Mouse (Mus musculus): ENCODE results near the gene Aebp1. TPM values are rescaled to one million over a fixed set of nuclear protein-coding genes. Genes with fewer than 3 reads are reported as not detected.

Gene Aebp1
- polyA plus RNA-seq, 1 experiment: 103 TPM

DNA sequence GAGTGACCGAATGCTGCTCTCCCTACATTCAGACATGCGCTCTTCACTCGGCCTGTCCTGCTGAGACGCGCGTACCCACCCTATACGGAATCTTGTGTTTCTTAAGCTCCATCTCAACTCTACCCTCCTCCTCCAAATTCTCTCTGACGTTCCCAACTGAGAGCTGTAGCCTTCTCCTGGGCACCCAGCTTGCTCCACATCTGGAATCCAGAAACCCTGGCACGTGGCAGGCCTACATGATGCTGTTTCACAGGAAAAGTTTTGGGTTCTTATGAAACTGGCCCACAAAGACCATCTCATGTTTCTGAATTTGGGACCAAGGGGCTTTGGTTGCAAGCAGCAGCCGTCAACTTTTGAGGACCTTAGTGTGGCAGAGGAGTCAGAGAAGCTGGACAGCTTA, 37.5 kb downstream of the Aebp1 start:
- TF ChIP-seq REST (IDR thresholded peaks at IDR 0.05; ENCODE audit: insufficient read depth, insufficient read length) (no peak), CEBPB (IDR thresholded peaks at IDR 0.05; ENCODE audit: insufficient read depth, poor library complexity, severe bottlenecking) (no peak), POLR2A (IDR thresholded peaks at IDR 0.05; ENCODE audit: insufficient read length, low read depth) (no peak), MYOD1 (IDR thresholded peaks at IDR 0.05; ENCODE audit: control insufficient read depth in 1 of 3, insufficient read length in 2 of 3, low read depth in 2 of 3) (no peak), SRF (IDR thresholded peaks at IDR 0.05; ENCODE audit: control insufficient read depth, insufficient read length, low read depth) (no peak), TCF3 (IDR thresholded peaks at IDR 0.05; ENCODE audit: insufficient read length, low read depth) (no peak)
- no peak overlapping the region for H3ac ChIP-seq (ENCODE audit: control insufficient read depth, insufficient read length)
- no peak overlapping the region for H3K4me3 ChIP-seq
- no peaks in the 10 kb centered on the region for H3K36me3 ChIP-seq (ENCODE audit: control insufficient read depth, insufficient read depth)
- no peak overlapping the region for H3K4me2 ChIP-seq (ENCODE audit: low read depth)
- H3K79me2 ChIP-seq (ENCODE audit: control insufficient read depth, insufficient read depth): no peaks in the 10 kb centered on the region
- peaks cover 10% of the 10 kb centered on the region for H3K27me3 ChIP-seq (ENCODE audit: control insufficient read depth, insufficient read depth, insufficient read length)

DNA sequence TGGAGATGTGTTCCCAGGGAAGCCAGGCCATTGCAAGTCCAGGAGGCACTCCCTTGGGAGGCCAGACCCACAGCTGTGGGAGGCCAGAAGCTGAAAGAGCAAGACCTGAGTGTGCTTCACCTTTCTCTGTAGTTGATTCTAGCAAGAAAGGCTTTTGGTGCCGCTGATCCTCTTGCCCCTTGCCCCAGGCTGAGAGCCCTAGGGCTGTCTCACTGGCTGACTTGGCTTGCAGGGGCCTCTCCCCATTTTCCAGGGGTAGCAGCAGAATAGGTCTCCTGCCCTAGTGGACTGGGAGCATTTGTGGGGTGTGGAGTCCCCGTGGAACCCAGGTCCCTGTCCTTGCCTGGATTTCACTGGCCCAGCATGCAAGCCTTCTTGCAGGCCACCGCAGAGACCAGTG, 39.6 kb downstream of the Aebp1 start:
- TF ChIP-seq TCF12 (IDR thresholded peaks at IDR 0.05; ENCODE audit: insufficient read depth, poor library complexity, severe bottlenecking): no peak
- no peak for TF ChIP-seq POLR2AphosphoS2 (IDR thresholded peaks at IDR 0.05; ENCODE audit: insufficient read length, low read depth)
- TF ChIP-seq REST (IDR thresholded peaks at IDR 0.05; ENCODE audit: insufficient read depth, insufficient read length): no peak
- TF ChIP-seq TCF3 (IDR thresholded peaks at IDR 0.05; ENCODE audit: insufficient read length, low read depth): no peak
- no peak for TF ChIP-seq MYOD1 (IDR thresholded peaks at IDR 0.05; ENCODE audit: control insufficient read depth in 1 of 3, insufficient read length in 2 of 3, low read depth in 2 of 3)
- no peak for TF ChIP-seq E2F4 (IDR thresholded peaks at IDR 0.05; ENCODE audit: insufficient read depth)
- TF ChIP-seq USF1 (IDR thresholded peaks at IDR 0.05; ENCODE audit: low read depth): no peak
- TF ChIP-seq CEBPB (IDR thresholded peaks at IDR 0.05; ENCODE audit: insufficient read depth, poor library complexity, severe bottlenecking): no peak
- TF ChIP-seq SRF (IDR thresholded peaks at IDR 0.05; ENCODE audit: control insufficient read depth, insufficient read length, low read depth): no peak
- no peak for TF ChIP-seq MYOG (IDR thresholded peaks at IDR 0.05; ENCODE audit: control insufficient read depth in 1 of 3, insufficient read depth in 1 of 3, insufficient read length in 2 of 3, low read depth in 2 of 3)
- no peak for TF ChIP-seq POLR2A (IDR thresholded peaks at IDR 0.05; ENCODE audit: insufficient read length, low read depth)
- no peak for TF ChIP-seq MAX (IDR thresholded peaks at IDR 0.05; ENCODE audit: low read depth)
- Histone ChIP-seq H3K79me2 (ENCODE audit: control insufficient read depth, insufficient read depth) (no peaks in the 10 kb centered on the region), H3K36me3 (ENCODE audit: control insufficient read depth, insufficient read depth) (no peaks in the 10 kb centered on the region)

DNA sequence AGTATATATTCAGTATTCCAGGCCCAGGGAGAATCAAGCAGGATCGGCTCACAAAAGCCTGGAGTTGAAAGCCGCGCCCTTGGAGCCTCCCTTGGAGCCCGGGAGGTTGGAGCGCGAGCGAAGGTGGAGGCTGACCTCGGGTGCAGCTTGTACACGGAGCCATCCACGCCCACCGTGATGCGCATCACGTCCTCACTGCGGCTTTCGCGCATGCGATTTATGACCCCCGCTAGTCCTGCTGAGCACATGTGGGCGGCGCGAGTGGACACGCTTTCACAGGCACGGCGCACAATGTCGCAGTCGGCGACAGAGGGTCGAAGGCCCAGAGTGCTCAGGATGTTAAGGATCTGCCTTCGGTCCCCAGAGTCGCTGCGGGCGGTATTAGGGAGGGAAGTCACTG, 40.2 kb downstream of the Aebp1 start:
- peaks cover 10% of the 10 kb centered on the region for H3K27me3 ChIP-seq (ENCODE audit: control insufficient read depth, insufficient read depth, insufficient read length)
- H3ac ChIP-seq (ENCODE audit: control insufficient read depth, insufficient read length): no peak overlapping the region

More for the DNA sequence above, 39.6 kb downstream of the Aebp1 start:
- Histone ChIP-seq H3K4me3 (no peak overlapping the region), H3K4me2 (ENCODE audit: low read depth) (no peak overlapping the region), H3K27me3 (ENCODE audit: control insufficient read depth, insufficient read depth, insufficient read length) (peaks cover 10% of the 10 kb centered on the region), H3ac (ENCODE audit: control insufficient read depth, insufficient read length) (no peak overlapping the region)

DNA sequence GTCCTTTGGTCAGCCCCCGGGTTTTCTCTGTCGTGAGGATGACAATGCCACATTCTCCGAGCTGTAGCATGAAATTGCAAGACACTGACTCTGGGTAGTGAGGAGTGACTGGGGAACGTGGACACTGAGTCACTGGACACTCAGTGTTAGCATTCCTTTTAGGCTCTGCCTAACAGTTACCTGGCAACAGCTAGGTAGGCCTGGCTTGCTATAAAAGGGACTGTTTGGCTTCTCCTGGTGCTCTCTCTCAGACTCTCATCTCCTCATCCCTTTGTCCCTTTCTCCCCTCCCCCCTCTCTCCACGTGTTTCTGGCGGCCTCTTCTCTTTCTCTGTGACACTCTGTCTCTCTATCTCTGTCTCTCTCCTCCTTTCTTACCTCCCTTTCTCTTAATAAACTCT, 40.6 kb downstream of the Aebp1 start:
- H3K4me3 ChIP-seq: no peak overlapping the region
- no peak overlapping the region for H3K4me2 ChIP-seq (ENCODE audit: low read depth)
- H3K27me3 ChIP-seq (ENCODE audit: control insufficient read depth, insufficient read depth, insufficient read length): peaks cover 10% of the 10 kb centered on the region
- H3ac ChIP-seq (ENCODE audit: control insufficient read depth, insufficient read length): no peak overlapping the region
- no peak for TF ChIP-seq MYOG (IDR thresholded peaks at IDR 0.05; ENCODE audit: control insufficient read depth in 1 of 3, insufficient read depth in 1 of 3, insufficient read length in 2 of 3, low read depth in 2 of 3)
- TF ChIP-seq REST (IDR thresholded peaks at IDR 0.05; ENCODE audit: insufficient read depth, insufficient read length): no peak
- TF ChIP-seq MYOD1 (IDR thresholded peaks at IDR 0.05; ENCODE audit: control insufficient read depth in 1 of 3, insufficient read length in 2 of 3, low read depth in 2 of 3): no peak
- TF ChIP-seq TCF3 (IDR thresholded peaks at IDR 0.05; ENCODE audit: insufficient read length, low read depth): no peak
- TF ChIP-seq USF1 (IDR thresholded peaks at IDR 0.05; ENCODE audit: low read depth): no peak
- TF ChIP-seq POLR2A (IDR thresholded peaks at IDR 0.05; ENCODE audit: insufficient read length, low read depth): no peak
- TF ChIP-seq SRF (IDR thresholded peaks at IDR 0.05; ENCODE audit: control insufficient read depth, insufficient read length, low read depth): no peak
- no peaks in the 10 kb centered on the region for H3K79me2 ChIP-seq (ENCODE audit: control insufficient read depth, insufficient read depth)
- no peaks in the 10 kb centered on the region for H3K36me3 ChIP-seq (ENCODE audit: control insufficient read depth, insufficient read depth)

More for the DNA sequence above, 40.2 kb downstream of the Aebp1 start:
- no peaks in the 10 kb centered on the region for H3K79me2 ChIP-seq (ENCODE audit: control insufficient read depth, insufficient read depth)
- no peak overlapping the region for H3K4me2 ChIP-seq (ENCODE audit: low read depth)
- H3K36me3 ChIP-seq (ENCODE audit: control insufficient read depth, insufficient read depth): no peaks in the 10 kb centered on the region
- H3K4me3 ChIP-seq: no peak overlapping the region
- TF ChIP-seq POLR2AphosphoS2 (IDR thresholded peaks at IDR 0.05; ENCODE audit: insufficient read length, low read depth): no peak
- TF ChIP-seq MYOG (IDR thresholded peaks at IDR 0.05; ENCODE audit: control insufficient read depth in 1 of 3, insufficient read depth in 1 of 3, insufficient read length in 2 of 3, low read depth in 2 of 3): no peak
- no peak for TF ChIP-seq TCF3 (IDR thresholded peaks at IDR 0.05; ENCODE audit: insufficient read length, low read depth)
- no peak for TF ChIP-seq REST (IDR thresholded peaks at IDR 0.05; ENCODE audit: insufficient read depth, insufficient read length)
- TF ChIP-seq E2F4 (IDR thresholded peaks at IDR 0.05; ENCODE audit: insufficient read depth): no peak
- TF ChIP-seq CEBPB (IDR thresholded peaks at IDR 0.05; ENCODE audit: insufficient read depth, poor library complexity, severe bottlenecking): no peak
- TF ChIP-seq POLR2A (IDR thresholded peaks at IDR 0.05; ENCODE audit: insufficient read length, low read depth): no peak
- TF ChIP-seq SRF (IDR thresholded peaks at IDR 0.05; ENCODE audit: control insufficient read depth, insufficient read length, low read depth): no peak
- no peak for TF ChIP-seq MAX (IDR thresholded peaks at IDR 0.05; ENCODE audit: low read depth)
- TF ChIP-seq MYOD1 (IDR thresholded peaks at IDR 0.05; ENCODE audit: control insufficient read depth in 1 of 3, insufficient read length in 2 of 3, low read depth in 2 of 3): no peak
- no peak for TF ChIP-seq USF1 (IDR thresholded peaks at IDR 0.05; ENCODE audit: low read depth)
- no peak for TF ChIP-seq TCF12 (IDR thresholded peaks at IDR 0.05; ENCODE audit: insufficient read depth, poor library complexity, severe bottlenecking)

GRCm38 (mm10) chr11:5903844-5904243, 42.1 kb downstream of the Aebp1 start:
- Histone ChIP-seq H3ac (ENCODE audit: control insufficient read depth, insufficient read length) (no peak overlapping the region), H3K4me3 (no peak overlapping the region), H3K4me2 (ENCODE audit: low read depth) (no peak overlapping the region), H3K36me3 (ENCODE audit: control insufficient read depth, insufficient read depth) (no peaks in the 10 kb centered on the region), H3K27me3 (ENCODE audit: control insufficient read depth, insufficient read depth, insufficient read length) (peaks cover 10% of the 10 kb centered on the region), H3K79me2 (ENCODE audit: control insufficient read depth, insufficient read depth) (no peaks in the 10 kb centered on the region)
- TF ChIP-seq REST (IDR thresholded peaks at IDR 0.05; ENCODE audit: insufficient read depth, insufficient read length) (no peak), MAX (IDR thresholded peaks at IDR 0.05; ENCODE audit: low read depth) (no peak), SRF (IDR thresholded peaks at IDR 0.05; ENCODE audit: control insufficient read depth, insufficient read length, low read depth) (no peak), CEBPB (IDR thresholded peaks at IDR 0.05; ENCODE audit: insufficient read depth, poor library complexity, severe bottlenecking) (no peak), MYOD1 (IDR thresholded peaks at IDR 0.05; ENCODE audit: control insufficient read depth in 1 of 3, insufficient read length in 2 of 3, low read depth in 2 of 3) (no peak), USF1 (IDR thresholded peaks at IDR 0.05; ENCODE audit: low read depth) (no peak), MYOG (IDR thresholded peaks at IDR 0.05; ENCODE audit: control insufficient read depth in 1 of 3, insufficient read depth in 1 of 3, insufficient read length in 2 of 3, low read depth in 2 of 3) (no peak), POLR2A (IDR thresholded peaks at IDR 0.05; ENCODE audit: insufficient read length, low read depth) (no peak)

Data from myocyte (in vitro differentiated cells).